Mouse (Mus musculus) layer of hippocampus, postnatal 25 days (tissue): ENCODE measurements around the gene Lypd4. TPM values are rescaled to one million over a fixed set of nuclear protein-coding genes. Genes with fewer than 3 reads are reported as not detected.
"Not testable (repeated sequence)": the region's sequence is repeated elsewhere in the genome, so short reads cannot be mapped to it uniquely, and the experiment has no call there.

Experiments
- DNase-seq, 2 experiments: peaks; one replicate each; pipeline ENCODE4 v3.0.0; 2022; ENCODE audit warnings: mixed read lengths in 2 of 2, low spot score in 1 of 2; ENCODE audit errors: extremely low spot score in 1 of 2
- total RNA-seq, 2 experiments: library from RNA; stranded (reverse); gene quantifications; 2 replicates each; pipeline ENCODE4 v1.2.3; 2021

Gene Lypd4
- not detected for total RNA-seq

- DNase-seq, result no peak
These were observed at the start of gene Lypd4, which contains the start of gene Dmrtc2 for GRCm38 (mm10) chr7:24869532-24870165. Gene Lypd4, minus strand, starts transcription at chr7:24869941. Gene Dmrtc2, plus strand, starts transcription at chr7:24870057.

DNA sequence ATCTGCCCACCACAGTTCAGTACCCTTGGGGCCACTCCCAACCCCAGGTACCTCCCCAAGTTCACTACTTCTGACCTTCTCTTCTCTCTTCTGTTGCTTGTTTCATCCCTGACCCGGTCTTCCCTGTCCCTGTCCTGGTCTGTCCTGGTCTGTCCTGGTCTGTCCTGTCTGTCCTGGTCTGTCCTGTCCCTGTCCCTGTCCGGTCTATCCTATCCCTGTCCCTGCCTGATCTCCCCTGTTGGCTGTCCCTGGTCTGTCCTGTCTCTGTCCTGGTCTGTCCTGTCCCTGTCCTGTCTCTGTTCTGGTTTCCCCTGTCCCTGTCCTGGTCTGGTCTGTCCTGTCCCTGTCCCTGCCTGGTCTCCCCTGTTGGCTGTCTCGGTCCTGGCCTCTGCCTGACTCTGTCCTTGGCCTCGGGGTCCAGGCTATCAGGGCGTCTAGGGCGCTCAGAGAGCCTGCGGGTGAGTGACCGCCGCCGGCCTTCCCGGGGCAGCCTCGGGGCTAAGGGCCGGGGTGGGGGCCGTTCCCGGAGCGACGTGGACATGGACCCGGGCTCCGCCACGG is 49.1 kb upstream of the Lypd4 start:
- DNase-seq, result no peak

DNA sequence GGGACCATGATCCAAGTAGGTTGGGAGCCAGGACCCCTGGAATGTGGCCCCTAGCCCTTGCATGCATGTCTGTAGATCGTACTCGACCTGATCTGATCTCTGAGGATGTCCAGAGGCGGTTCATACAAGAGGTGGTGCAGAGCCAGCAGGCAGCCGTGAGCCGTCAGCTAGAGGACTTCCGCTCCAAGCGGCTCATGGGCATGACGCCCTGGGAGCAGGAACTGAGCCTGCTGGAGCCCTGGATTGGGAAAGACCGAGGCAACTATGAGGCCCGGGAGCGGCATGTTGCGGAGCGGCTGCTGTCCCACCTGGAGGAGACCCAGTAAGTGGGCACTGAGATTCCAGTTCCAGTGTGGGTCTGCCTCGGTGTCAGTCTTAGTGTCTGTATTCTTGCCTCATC is 42.7 kb upstream of the Lypd4 start:
- DNase-seq, result no peak

GRCm38 (mm10) chr7:24907211-24907748 is 37.5 kb upstream of the Lypd4 start:
- no peak for DNase-seq

- DNase-seq, result no peak
These were observed 36.8 kb upstream of the Lypd4 start for GRCm38 (mm10) chr7:24906551-24906950.

GRCm38 (mm10) chr7:24904936-24905335 is 35.2 kb upstream of the Lypd4 start:
- DNase-seq, result peak in 1 of 2 experiments; percentile 29

- peak; percentile 84 to 95 for DNase-seq
These were observed 34.3 kb upstream of the Lypd4 start for GRCm38 (mm10) chr7:24904070-24904483.

- DNase-seq, result no peak
These were observed 33.7 kb upstream of the Lypd4 start for GRCm38 (mm10) chr7:24903444-24903825.

DNA sequence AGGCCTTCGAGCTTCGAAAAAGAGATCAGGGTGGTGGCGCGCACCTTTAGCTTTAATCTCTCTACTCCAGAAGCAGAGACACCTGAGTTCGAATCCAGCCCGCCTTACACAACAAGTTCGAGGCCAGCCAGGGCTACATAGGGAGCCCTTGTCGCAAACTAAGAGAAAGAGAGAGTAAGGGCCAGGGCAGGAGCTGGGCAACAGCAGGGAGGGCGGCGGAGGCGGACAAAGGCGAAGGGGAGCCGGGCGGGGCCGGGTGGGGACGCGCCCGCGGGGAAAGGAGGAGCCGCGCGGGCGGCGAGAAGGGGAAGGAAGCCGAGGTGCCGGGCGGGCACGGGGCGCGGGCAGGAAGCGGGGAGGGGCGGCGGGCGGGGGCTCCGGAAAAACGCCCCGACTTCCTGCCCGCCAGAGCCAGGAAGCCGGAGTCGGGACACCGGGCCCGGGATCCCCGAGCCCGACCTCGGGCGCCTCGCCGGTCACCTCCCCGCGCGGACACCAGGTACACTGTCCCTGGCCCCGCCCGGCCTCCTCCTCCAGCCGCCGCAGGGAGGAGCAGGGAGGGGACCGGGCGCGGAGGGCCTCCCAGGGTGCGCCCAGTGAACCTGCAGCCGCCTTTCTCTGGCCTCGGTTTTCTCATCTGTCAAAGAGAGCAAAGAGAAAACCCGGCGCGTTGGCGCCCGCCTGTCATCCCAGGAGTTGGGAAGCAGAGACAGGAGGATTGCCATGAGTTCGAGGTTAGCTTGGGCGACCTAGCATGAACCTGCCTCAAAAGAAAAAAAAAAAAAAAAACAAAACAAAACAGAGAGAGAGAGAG is 33.1 kb upstream of the Lypd4 start, which contains the start of gene Arhgef1:
TSS of gene Arhgef1 (plus strand) at position 283 of the 814 bp plus-strand sequence.
- DNase-seq, result no peak

GRCm38 (mm10) chr7:24902264-24902629 is 32.5 kb upstream of the Lypd4 start:
- DNase-seq, result no peak

DNA sequence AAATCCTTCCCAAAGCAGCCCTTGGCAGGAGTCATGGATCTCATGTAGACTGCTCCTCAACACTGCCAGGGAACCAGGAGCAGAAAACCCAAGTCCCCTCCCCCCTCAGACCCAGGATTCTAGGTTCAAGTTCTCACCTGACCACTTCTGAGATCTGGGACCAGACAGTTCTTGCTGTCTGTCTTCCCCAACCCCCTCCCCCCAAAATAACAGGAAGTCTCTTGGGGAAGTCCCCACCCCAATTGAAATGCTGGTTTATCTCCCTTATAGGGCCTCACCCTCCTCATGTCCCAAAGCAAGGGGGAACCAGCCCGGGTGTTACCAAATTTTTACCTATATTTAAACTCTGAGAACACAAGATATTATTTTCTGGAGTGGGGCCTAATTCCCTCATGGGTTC is 32.1 kb upstream of the Lypd4 start:
- no peak for DNase-seq

DNA sequence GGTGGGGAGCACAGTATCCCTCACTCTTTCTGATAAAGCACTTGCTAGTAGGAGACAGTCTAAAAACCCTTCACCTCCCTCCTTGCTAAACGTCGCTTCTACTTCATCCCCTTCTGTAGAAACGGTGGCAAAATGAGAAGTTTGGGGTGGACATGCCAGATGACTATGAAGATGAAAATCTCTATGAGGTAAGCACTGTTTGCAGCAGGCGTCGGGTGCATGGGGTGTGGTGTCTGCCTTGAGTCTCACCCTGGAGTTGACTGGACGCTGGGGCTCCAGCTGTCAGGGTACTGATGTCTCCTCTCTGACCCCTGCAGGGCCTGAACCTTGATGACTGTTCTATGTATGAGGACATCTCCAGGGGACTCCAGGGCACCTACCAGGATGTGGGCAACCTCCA is 31.4 kb upstream of the Lypd4 start:
- DNase-seq, result no peak

DNA sequence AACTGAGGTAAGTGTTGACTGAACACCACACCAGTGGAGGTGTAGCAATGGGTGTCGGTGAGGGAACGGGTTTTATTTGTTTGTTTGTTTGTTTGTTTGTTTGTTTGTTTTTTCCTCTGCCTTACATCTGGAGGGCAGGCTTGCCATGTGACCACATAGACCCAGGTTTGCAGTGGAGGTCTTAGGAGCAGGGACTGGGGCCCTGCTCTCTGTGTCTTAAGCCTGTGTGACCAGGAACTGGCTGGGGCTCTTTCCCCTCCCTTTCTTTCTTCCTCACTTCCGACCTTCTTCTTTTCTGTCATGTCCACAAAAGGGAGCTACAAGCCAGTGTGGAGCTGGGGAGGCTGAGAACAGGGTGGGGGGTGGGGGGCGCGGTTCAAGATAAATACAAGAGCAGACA is 28.2 kb upstream of the Lypd4 start:
- DNase-seq, result no peak

GRCm38 (mm10) chr7:24897224-24897623 is 27.5 kb upstream of the Lypd4 start, which contains the start of gene Cd79a:
Gene Cd79a, plus strand, starts transcription at chr7:24897381.
- DNase-seq, result no peak

- DNase-seq, result no peak
These were observed 26.5 kb upstream of the Lypd4 start for GRCm38 (mm10) chr7:24896269-24896668.

DNA sequence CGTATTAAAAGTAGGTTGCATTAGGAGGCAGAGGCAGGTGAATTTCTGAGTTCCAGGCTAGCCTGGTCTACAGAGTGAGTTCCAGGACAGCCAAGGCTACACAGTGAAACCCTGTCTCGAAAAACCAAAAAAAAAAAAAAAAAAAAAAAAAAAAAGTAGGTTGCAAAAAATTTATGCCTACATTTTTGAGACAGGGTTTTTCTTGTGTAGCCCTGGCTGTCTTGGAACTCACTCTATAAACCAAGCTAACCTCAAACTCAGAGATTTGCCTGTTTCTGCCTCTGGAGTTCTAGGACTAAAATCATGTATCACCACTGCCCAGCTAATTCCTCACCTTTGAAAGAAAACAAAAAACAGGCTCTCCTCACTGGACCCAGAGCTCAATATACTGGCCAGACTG is 26.0 kb upstream of the Lypd4 start:
- not testable (repeated sequence) for DNase-seq

DNA sequence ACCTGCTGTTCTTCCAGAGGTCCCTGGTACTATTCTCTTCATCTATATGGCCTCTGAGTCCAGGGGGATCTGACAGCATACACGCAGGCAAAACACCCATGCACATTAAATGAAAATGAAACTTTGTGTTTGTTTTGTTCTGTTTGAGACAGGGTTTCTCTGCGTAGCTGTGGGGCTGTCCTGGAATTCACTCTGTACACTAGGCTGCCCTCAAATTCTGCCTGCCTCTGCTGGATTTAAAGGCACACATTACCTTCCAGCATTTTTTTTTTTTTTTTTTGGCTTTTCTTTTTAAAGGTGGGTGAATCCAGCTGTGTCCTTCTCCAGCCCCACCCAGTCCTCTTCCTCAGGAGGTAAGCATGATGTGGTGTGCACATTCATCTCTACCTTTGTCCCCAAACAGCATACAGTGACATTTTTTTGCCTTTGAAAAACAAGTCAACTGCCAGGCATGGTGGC is 22.4 kb upstream of the Lypd4 start:
- no peak for DNase-seq

- DNase-seq, result no peak
These were observed 21.7 kb upstream of the Lypd4 start for GRCm38 (mm10) chr7:24891241-24892124.

- DNase-seq, result peak; percentile 50 to 70
These were observed 20.8 kb upstream of the Lypd4 start for GRCm38 (mm10) chr7:24890281-24891216.
